Mouse (Mus musculus) stomach, postnatal 0 days (tissue): ENCODE results near the gene Gucy2d.
A peak's percentile ranks its signal among the peaks of the same experiment; 100 is the strongest.

ENCODE experiments used
- CTCF ChIP-seq: IDR thresholded peaks from 2 replicates; pipeline ENCODE4 v1.5.1; 2016; ENCODE audit warnings: antibody characterized with exemption, low read depth, mild to moderate bottlenecking, moderate library complexity
- EP300 ChIP-seq: optimal IDR thresholded peaks from 2 replicates; pipeline ENCODE3; 2016; ENCODE audit warnings: antibody characterized with exemption

DNA sequence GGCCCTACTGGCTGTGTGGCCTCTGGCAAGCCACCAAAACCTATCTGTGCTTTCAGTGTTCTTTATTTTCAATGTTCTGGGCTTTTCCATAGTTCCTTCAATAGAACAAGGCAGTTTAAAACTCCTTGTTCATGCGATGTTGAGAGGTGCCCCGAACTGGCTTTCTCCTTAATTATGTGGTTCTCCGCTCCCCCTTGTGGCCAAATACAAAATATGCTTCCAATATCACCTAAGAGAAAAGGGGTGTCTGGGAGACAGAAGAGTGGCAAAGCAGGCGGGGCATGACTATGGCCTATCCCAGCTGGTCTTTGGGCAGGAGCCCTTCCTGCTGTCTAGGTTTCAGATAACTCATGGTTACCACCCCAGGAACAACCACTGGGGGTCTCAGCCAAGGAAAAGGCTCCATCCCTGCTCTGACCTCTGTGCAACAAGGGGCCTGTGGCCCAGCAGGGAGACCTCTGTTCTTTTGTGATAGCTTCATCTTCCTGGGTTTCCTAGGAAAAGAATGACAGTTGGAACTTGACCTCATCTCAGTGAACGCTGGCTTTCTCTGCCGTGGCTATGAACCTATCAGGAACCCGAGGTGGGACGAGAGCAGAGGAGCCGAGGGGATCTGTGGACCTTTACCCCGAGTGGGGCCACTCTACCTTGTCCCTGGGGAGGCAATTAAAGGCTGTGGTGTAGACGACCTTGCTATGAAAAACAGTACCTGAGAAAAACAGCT, 7.5 kb downstream of the Gucy2d start:
- TF ChIP-seq EP300 (no peak), CTCF (peak; percentile 75)
